Mouse (Mus musculus) megakaryocyte-erythroid progenitor cell, adult 5-6 weeks (primary cell): ENCODE results near the gene Slc7a12. TPM values are rescaled to one million over a fixed set of nuclear protein-coding genes. Genes with fewer than 3 reads are reported as not detected.

ENCODE experiments used
- ATAC-seq: replicated peaks from 2 replicates; pipeline ENCODE4 v1.8.0; 2016; ENCODE audit warnings: mild to moderate bottlenecking, inconsistent platforms; ENCODE audit not compliant: severe bottlenecking, poor library complexity, low FRiP score, low TSS enrichment
- total RNA-seq, 2 experiments: library from RNA; stranded (forward) in 1 of 2; stranded (reverse) in 1 of 2; fragments of 200-1000, 215-1000 nt in 1 of 2; fragments of >200 nt in 1 of 2; fragmentation: Nextera tagmentation in 1 of 2; gene quantifications; 2 replicates each; pipeline ENCODE4 v1.2.3; 2014 to 2017

Gene Slc7a12
- total RNA-seq (2014; fragmentation: Nextera tagmentation) = not detected in 2 replicates
- not detected in 2 replicates for total RNA-seq (2017)

DNA sequence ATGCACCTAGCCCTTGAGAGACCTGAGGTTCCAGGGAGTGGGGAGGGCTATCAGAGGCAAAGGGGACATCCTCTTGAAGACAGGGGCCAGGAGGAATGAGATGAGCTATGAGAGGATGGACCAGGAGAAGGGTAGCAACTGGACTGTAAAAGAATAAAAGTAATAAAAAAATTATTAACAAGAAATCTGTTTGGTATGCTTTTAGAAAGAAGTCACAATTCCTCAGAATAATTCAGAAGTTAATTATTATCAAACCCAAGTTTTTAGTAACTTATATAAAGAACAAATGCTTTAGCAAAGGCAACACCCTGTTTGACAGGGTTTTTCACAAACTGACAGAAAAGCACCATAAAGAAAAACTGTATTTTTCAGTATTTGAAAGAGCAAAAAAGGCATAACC lies at the start of gene Slc7a12:
Slc7a12 (plus strand) TSS at position 301 of the 400 bp plus-strand sequence.
- no peak for ATAC-seq

DNA sequence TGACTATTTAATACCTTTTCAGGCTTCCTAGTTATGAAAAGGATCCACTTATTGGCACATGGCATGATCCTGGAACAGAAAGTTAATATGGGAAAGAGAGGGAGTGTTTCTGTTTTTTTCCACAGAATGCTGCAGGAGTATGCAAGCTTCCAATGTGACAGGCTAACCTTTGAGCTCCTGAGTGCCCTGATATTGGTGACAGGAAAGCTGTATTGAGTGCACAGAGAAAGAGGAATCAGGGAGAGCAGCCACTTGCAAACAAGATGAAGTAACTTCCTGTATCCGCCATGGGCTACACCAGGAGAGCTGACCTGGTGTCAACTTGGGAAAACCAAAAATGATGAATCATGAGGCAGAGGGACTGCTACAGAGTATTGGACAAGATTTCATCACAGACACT lies 48.1 kb upstream of the Slc7a12 start:
- no peak for ATAC-seq

DNA sequence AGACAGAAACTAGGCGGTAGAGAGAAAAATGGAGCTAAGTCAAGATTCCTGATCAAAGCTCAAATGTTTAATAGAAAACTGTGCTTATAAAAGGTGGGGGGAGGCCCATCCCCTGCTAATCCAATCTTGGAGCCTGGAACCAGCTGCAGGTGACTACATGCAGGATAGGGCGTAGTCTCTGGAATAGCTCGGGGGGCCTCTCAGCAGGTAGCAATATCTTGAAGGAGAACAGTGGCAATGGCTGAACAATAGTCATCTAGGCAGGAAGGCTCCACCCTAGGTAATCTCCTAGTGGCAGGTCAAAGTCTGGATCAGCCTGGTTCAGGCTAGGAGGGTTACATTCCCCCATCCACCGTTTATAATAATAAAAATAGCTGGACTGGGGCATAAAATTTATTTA lies 34.5 kb upstream of the Slc7a12 start:
- ATAC-seq = no peak

DNA sequence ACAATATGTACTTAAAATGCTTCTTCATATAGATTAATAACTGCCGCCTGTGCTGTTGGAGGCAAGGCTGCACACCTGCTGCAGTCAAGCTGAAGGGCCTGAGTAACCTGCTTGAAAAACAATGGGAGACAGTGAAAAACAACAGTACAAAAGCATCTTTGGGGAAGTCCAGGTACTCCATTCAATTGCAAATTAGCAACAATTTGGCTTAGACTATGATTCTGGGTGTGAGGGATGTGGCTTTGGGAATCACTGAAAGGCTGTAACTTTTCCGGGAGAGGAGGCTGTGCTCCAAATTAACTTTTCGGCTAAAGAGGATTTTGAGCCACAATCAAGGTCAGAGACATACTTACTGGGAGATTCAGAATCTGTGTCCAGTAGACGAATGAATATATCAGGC lies 33.8 kb upstream of the Slc7a12 start:
- ATAC-seq = no peak

Other genes starting within 250 kb of the Slc7a12 start
- 320 and 331 TPM in 2 replicates for gene 1810022K09Rik, start 130.6 kb downstream of the Slc7a12 start, total RNA-seq (2014; fragmentation: Nextera tagmentation)
- 987 and 1,575 TPM in 2 replicates for gene 1810022K09Rik, start 130.6 kb downstream of the Slc7a12 start, total RNA-seq (2017)
- gene Car13, start 161.0 kb downstream of the Slc7a12 start, total RNA-seq (2014; fragmentation: Nextera tagmentation) = 6.2 and 10.9 TPM in 2 replicates
- 9.0 and 9.6 TPM in 2 replicates for gene Car13, start 161.0 kb downstream of the Slc7a12 start, total RNA-seq (2017)